Mouse (Mus musculus): ENCODE results near the gene Dis3l.

Gene Dis3l

DNA sequence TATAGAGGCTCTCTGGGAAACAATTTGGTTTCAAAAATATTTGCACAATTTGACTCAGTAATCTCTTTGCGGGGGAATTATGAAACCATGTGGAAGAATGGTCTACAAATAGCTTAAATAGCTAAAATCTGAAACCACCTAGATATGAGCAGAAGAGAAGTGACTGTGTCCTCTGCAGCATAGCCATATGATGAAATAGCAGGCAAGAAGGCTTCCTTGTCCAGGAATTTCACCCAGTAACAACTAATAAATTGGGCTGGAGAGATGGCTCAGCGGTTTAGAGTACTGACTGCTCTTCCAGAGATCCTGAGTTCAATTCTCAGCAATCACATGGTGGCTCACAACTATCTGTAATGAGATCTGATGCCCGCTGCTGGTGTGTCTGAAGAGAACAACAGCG is 80.1 kb downstream of the Dis3l start:
- in situ Hi-C loops (cut with MboI) = no loop called here

DNA sequence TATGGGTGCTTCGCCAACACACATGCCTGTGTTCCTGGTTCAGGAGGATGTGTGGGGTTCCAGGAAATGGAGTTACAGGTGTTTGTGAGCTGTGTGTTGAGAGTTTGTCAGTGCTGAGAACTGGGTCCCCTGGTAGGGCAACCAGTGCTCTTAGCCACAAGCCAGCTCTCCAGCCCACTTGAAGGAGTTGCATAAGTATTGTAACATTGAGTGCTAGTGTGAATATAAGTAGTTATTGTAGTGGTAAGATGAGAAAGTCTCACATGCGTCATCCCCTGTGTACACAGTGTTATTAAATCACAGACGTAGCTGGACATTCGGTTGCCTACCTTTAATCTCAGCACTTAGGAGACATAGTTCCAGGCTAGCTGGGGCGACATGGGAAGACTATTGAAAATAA is 81.2 kb downstream of the Dis3l start:
- in situ Hi-C loops (cut with MboI) = loop anchor here (5.0 kb wide), 1 partner anchor 78 kb away; no protein-coding TSS in a partner anchor

Measured in mature B cell (primary cell).